Mouse (Mus musculus) liver, postnatal 0 days (tissue): ENCODE measurements around the gene A030014E15Rik.
A peak's percentile ranks its signal among the peaks of the same experiment; 100 is the strongest.

ENCODE experiments used
- CTCF ChIP-seq: sonication (generic); IDR thresholded peaks from 2 replicates; pipeline ENCODE4 v1.5.1; 2016; ENCODE audit warnings: antibody characterized with exemption, low read depth
- EP300 ChIP-seq: IDR thresholded peaks from 2 replicates; pipeline ENCODE4 v1.6.1; 2016; ENCODE audit warnings: antibody characterized with exemption, low read depth, mild to moderate bottlenecking

GRCm38 (mm10) chr1:82973244-82973643 lies 48.5 kb downstream of the A030014E15Rik start:
- peak; percentile 23; the same call in 1 of the 2 replicates for TF ChIP-seq CTCF
- TF ChIP-seq EP300, result no peak
